Mouse (Mus musculus): ENCODE measurements around the gene Rdh5. TPM values are rescaled to one million over a fixed set of nuclear protein-coding genes. Genes with fewer than 3 reads are reported as not detected.

Rdh5 gene
- polyA plus RNA-seq, 1 experiment from 2014 or later: 20.4 TPM

GRCm38 (mm10) chr10:128921251-128921650, 1.4 kb downstream of the Rdh5 start:
- Histone ChIP-seq H3K4me2 (replicated peaks) (peak overlapping the region; percentile 62; the same call in 1 of the 2 replicates), H3K27me3 (ENCODE audit: control insufficient read depth, insufficient read depth, low read length) (no peaks in the 10 kb centered on the region), H3K4me3 (replicated peaks; ENCODE audit: low read length) (no peak overlapping the region), H3K4me1 (replicated peaks; ENCODE audit: control insufficient read depth, insufficient read depth, low read length) (peaks cover 33% of the 10 kb centered on the region), H3K36me3 (replicated peaks; ENCODE audit: control insufficient read depth, insufficient read depth) (peaks cover 13% of the 10 kb centered on the region; the same call in 1 of the 2 replicates), H3K9me3 (ENCODE audit: control insufficient read depth, low read length) (no peaks in the 10 kb centered on the region), H3K27ac (0 out of 2 replicates have a peak overlapping the region, but pooled peaks have one; percentile 7), H3K9ac (no peak overlapping the region)
- WGBS: 53% methylated on average over 1 of the region's 1 CpGs
- DNase-seq (ENCODE audit: low spot score) (no peak), ATAC-seq (ENCODE audit: low FRiP score) (no peak)

- Histone ChIP-seq H3K4me2 (replicated peaks) (no peak overlapping the region), H3K9ac (no peak overlapping the region), H3K4me3 (replicated peaks; ENCODE audit: low read length) (no peak overlapping the region), H3K27ac (0 out of 2 replicates have a peak overlapping the region, but pooled peaks have one; percentile 7), H3K36me3 (replicated peaks; ENCODE audit: control insufficient read depth, insufficient read depth) (peaks cover 15% of the 10 kb centered on the region; the same call in 1 of the 2 replicates), H3K4me1 (replicated peaks; ENCODE audit: control insufficient read depth, insufficient read depth, low read length) (peaks cover 33% of the 10 kb centered on the region), H3K27me3 (ENCODE audit: control insufficient read depth, insufficient read depth, low read length) (no peaks in the 10 kb centered on the region), H3K9me3 (ENCODE audit: control insufficient read depth, low read length) (no peaks in the 10 kb centered on the region)
- no peak for DNase-seq (ENCODE audit: low spot score)
- WGBS: 80% methylated on average over 3 of the region's 3 CpGs
- ATAC-seq (ENCODE audit: low FRiP score): no peak
These were observed 1.9 kb downstream of the Rdh5 start for GRCm38 (mm10) chr10:128920736-128921161.

- Histone ChIP-seq H3K27ac (peak overlapping the region; percentile 69), H3K9me3 (ENCODE audit: control insufficient read depth, low read length) (no peaks in the 10 kb centered on the region), H3K4me3 (replicated peaks; ENCODE audit: low read length) (no peak overlapping the region), H3K4me2 (replicated peaks) (no peak overlapping the region), H3K27me3 (ENCODE audit: control insufficient read depth, insufficient read depth, low read length) (no peaks in the 10 kb centered on the region), H3K4me1 (replicated peaks; ENCODE audit: control insufficient read depth, insufficient read depth, low read length) (peaks cover 33% of the 10 kb centered on the region), H3K9ac (no peak overlapping the region), H3K36me3 (replicated peaks; ENCODE audit: control insufficient read depth, insufficient read depth) (peaks cover 15% of the 10 kb centered on the region; the same call in 1 of the 2 replicates)
- ATAC-seq (ENCODE audit: low FRiP score) (no peak), DNase-seq (ENCODE audit: low spot score) (no peak)
- WGBS: 83% methylated on average over 7 of the region's 7 CpGs
These were observed 2.7 kb downstream of the Rdh5 start for GRCm38 (mm10) chr10:128919966-128920365.

GRCm38 (mm10) chr10:128919203-128919631, 3.5 kb downstream of the Rdh5 start:
- Histone ChIP-seq H3K27me3 (ENCODE audit: control insufficient read depth, insufficient read depth, low read length) (no peaks in the 10 kb centered on the region), H3K4me3 (replicated peaks; ENCODE audit: low read length) (no peak overlapping the region), H3K4me1 (replicated peaks; ENCODE audit: control insufficient read depth, insufficient read depth, low read length) (peaks cover 33% of the 10 kb centered on the region), H3K4me2 (replicated peaks) (peak overlapping the region; percentile 23; the same call in 1 of the 2 replicates), H3K27ac (peak overlapping the region; percentile 69), H3K9ac (no peak overlapping the region; the same call in 1 of the 2 replicates), H3K9me3 (ENCODE audit: control insufficient read depth, low read length) (no peaks in the 10 kb centered on the region), H3K36me3 (replicated peaks; ENCODE audit: control insufficient read depth, insufficient read depth) (peaks cover 20% of the 10 kb centered on the region; the same call in 1 of the 2 replicates)
- 16% methylated on average over 6 of the region's 6 CpGs for WGBS
- ATAC-seq (ENCODE audit: low FRiP score) (peak; percentile 12; the same call in 1 of the 2 replicates), DNase-seq (ENCODE audit: low spot score) (no peak)

- no peak overlapping the region for H3K9ac ChIP-seq
- H3K4me3 ChIP-seq (replicated peaks; ENCODE audit: low read length): no peak overlapping the region
- 61% methylated on average over 7 of the region's 7 CpGs for WGBS
- ATAC-seq (ENCODE audit: low FRiP score): no peak
- DNase-seq (ENCODE audit: low spot score): no peak
- peaks cover 20% of the 10 kb centered on the region; the same call in 1 of the 2 replicates for H3K36me3 ChIP-seq (replicated peaks; ENCODE audit: control insufficient read depth, insufficient read depth)
- H3K4me1 ChIP-seq (replicated peaks; ENCODE audit: control insufficient read depth, insufficient read depth, low read length): peaks cover 27% of the 10 kb centered on the region
- no peak overlapping the region for H3K4me2 ChIP-seq (replicated peaks)
- H3K9me3 ChIP-seq (ENCODE audit: control insufficient read depth, low read length): no peaks in the 10 kb centered on the region
- H3K27ac ChIP-seq: peak overlapping the region; percentile 69
- no peaks in the 10 kb centered on the region for H3K27me3 ChIP-seq (ENCODE audit: control insufficient read depth, insufficient read depth, low read length)
These were observed 4.4 kb downstream of the Rdh5 start for GRCm38 (mm10) chr10:128918246-128918645.

GRCm38 (mm10) chr10:128917400-128917799, 5.3 kb downstream of the Rdh5 start:
- no peak for ATAC-seq (ENCODE audit: low FRiP score)
- no peak overlapping the region for H3K4me2 ChIP-seq (replicated peaks)
- no peaks in the 10 kb centered on the region for H3K27me3 ChIP-seq (ENCODE audit: control insufficient read depth, insufficient read depth, low read length)
- H3K9ac ChIP-seq: no peak overlapping the region
- H3K27ac ChIP-seq: no peak overlapping the region
- H3K4me3 ChIP-seq (replicated peaks; ENCODE audit: low read length): no peak overlapping the region
- H3K4me1 ChIP-seq (replicated peaks; ENCODE audit: control insufficient read depth, insufficient read depth, low read length): peaks cover 24% of the 10 kb centered on the region
- no peaks in the 10 kb centered on the region for H3K9me3 ChIP-seq (ENCODE audit: control insufficient read depth, low read length)
- no peak for DNase-seq (ENCODE audit: low spot score)
- 89% methylated on average over 6 of the region's 6 CpGs for WGBS
- peaks cover 20% of the 10 kb centered on the region; the same call in 1 of the 2 replicates for H3K36me3 ChIP-seq (replicated peaks; ENCODE audit: control insufficient read depth, insufficient read depth)

GRCm38 (mm10) chr10:128916665-128917064, 6.0 kb downstream of the Rdh5 start:
- Histone ChIP-seq H3K9me3 (ENCODE audit: control insufficient read depth, low read length) (no peaks in the 10 kb centered on the region), H3K4me2 (replicated peaks) (no peak overlapping the region), H3K4me3 (replicated peaks; ENCODE audit: low read length) (no peak overlapping the region), H3K4me1 (replicated peaks; ENCODE audit: control insufficient read depth, insufficient read depth, low read length) (0 out of 2 replicates have a peak, but pooled peaks cover 17% of the 10 kb centered on the region), H3K27ac (no peak overlapping the region), H3K36me3 (replicated peaks; ENCODE audit: control insufficient read depth, insufficient read depth) (peaks cover 20% of the 10 kb centered on the region; the same call in 1 of the 2 replicates), H3K27me3 (ENCODE audit: control insufficient read depth, insufficient read depth, low read length) (no peaks in the 10 kb centered on the region), H3K9ac (no peak overlapping the region)
- DNase-seq (ENCODE audit: low spot score) (no peak), ATAC-seq (ENCODE audit: low FRiP score) (no peak)
- 94% methylated on average over 3 of the region's 3 CpGs for WGBS

GRCm38 (mm10) chr10:128915550-128915949, 7.1 kb downstream of the Rdh5 start:
- no peak overlapping the region for H3K9ac ChIP-seq
- H3K9me3 ChIP-seq (ENCODE audit: control insufficient read depth, low read length): no peaks in the 10 kb centered on the region
- H3K36me3 ChIP-seq (replicated peaks; ENCODE audit: control insufficient read depth, insufficient read depth): peaks cover 20% of the 10 kb centered on the region; the same call in 1 of the 2 replicates
- no peaks in the 10 kb centered on the region for H3K27me3 ChIP-seq (ENCODE audit: control insufficient read depth, insufficient read depth, low read length)
- no peak for DNase-seq (ENCODE audit: low spot score)
- ATAC-seq (ENCODE audit: low FRiP score): no peak
- 85% methylated on average over 2 of the region's 2 CpGs for WGBS
- H3K27ac ChIP-seq: no peak overlapping the region
- H3K4me3 ChIP-seq (replicated peaks; ENCODE audit: low read length): no peak overlapping the region
- H3K4me2 ChIP-seq (replicated peaks): no peak overlapping the region
- H3K4me1 ChIP-seq (replicated peaks; ENCODE audit: control insufficient read depth, insufficient read depth, low read length): 0 out of 2 replicates have a peak, but pooled peaks cover 13% of the 10 kb centered on the region

GRCm38 (mm10) chr10:128913696-128914095, 9.0 kb downstream of the Rdh5 start:
- WGBS: 73% methylated on average over 12 of the region's 12 CpGs
- Histone ChIP-seq H3K27me3 (ENCODE audit: control insufficient read depth, insufficient read depth, low read length) (0 out of 2 replicates have a peak, but pooled peaks cover 2% of the 10 kb centered on the region), H3K9me3 (ENCODE audit: control insufficient read depth, low read length) (no peaks in the 10 kb centered on the region), H3K27ac (no peak overlapping the region), H3K36me3 (replicated peaks; ENCODE audit: control insufficient read depth, insufficient read depth) (peaks cover 20% of the 10 kb centered on the region; the same call in 1 of the 2 replicates), H3K4me2 (replicated peaks) (no peak overlapping the region), H3K4me1 (replicated peaks; ENCODE audit: control insufficient read depth, insufficient read depth, low read length) (peaks cover 14% of the 10 kb centered on the region; the same call in 1 of the 2 replicates), H3K4me3 (replicated peaks; ENCODE audit: low read length) (no peak overlapping the region), H3K9ac (no peak overlapping the region)
- DNase-seq (ENCODE audit: low spot score) (no peak), ATAC-seq (ENCODE audit: low FRiP score) (no peak)
